ENCODE assay signal across 8 mouse cellular contexts in the genomic region with DNA sequence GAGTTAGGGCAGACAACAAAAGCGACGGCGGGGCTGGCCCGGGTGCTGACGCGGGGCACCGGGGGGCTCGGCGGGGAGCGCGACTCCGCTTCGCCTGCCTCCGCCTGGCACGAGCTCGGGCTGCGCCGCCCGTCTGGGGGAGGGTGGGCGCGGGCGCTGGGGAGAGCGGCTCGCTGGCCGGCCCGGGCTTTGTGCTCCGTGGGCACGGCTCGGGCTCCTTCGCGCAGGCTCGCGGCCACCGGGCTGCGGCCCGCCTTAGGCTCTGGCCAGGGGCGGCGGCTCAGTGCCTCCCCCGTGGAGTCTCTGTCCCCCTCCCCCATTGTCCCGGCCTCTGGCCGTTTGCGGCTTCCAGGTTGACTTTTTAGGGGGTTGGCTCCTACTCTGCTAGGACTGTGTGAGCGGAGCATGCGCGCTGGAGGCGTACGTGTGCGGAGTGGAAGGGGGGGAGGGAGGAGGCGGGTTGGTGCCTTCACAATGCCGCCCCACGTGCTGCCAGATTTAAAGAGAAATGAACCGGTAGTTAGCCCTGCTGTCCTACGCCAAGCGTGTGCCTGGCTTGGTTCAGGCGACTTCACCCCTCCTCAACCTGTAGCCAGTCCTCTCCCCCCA. TPM values are rescaled to one million over a fixed set of nuclear protein-coding genes. Genes with fewer than 3 reads are reported as not detected.
DNase-seq lines count a peak whose midpoint lies in the region; ATAC-seq and TF ChIP-seq lines count a peak whose summit lies in the region.

No protein-coding gene starts in this region.

- peaks cover 7% of the 10 kb centered on the region for H3K4me1 ChIP-seq in embryonic facial prominence, embryonic 13.5 days
- peaks cover 7% of the 10 kb centered on the region; the same call in 1 of the 2 replicates for H3K4me1 ChIP-seq in kidney, adult 2 months (ENCODE audit: control insufficient read depth, insufficient read depth, low read length)
- H3K4me1 ChIP-seq in limb, embryonic 12.5 days (replicated peaks), result peaks cover 4% of the 10 kb centered on the region
- peaks cover 14% of the 10 kb centered on the region for H3K4me1 ChIP-seq in midbrain, embryonic 15.5 days
- H3K4me1 ChIP-seq in spleen, adult 2 months (ENCODE audit: control insufficient read depth, insufficient read depth, insufficient read length), result peaks cover 2% of the 10 kb centered on the region; the same call in 1 of the 2 replicates

- H3K4me3 ChIP-seq in embryonic facial prominence, embryonic 13.5 days, result peak overlapping the region; percentile 94
- H3K4me3 ChIP-seq in kidney, adult 2 months (ENCODE audit: insufficient read depth, low read depth, low read length), result peak overlapping the region; percentile 88
- peak overlapping the region; percentile 92 for H3K4me3 ChIP-seq in limb, embryonic 12.5 days (replicated peaks)
- H3K4me3 ChIP-seq in midbrain, embryonic 15.5 days, result peak overlapping the region; percentile 98
- peak overlapping the region; percentile 97 for H3K4me3 ChIP-seq in spleen, adult 2 months (ENCODE audit: extremely low read depth, insufficient read depth, insufficient read length)

- H3K27me3 ChIP-seq in embryonic facial prominence, embryonic 13.5 days, result no peaks in the 10 kb centered on the region
- no peaks in the 10 kb centered on the region for H3K27me3 ChIP-seq in kidney, adult 2 months (replicated peaks; ENCODE audit: control insufficient read depth, insufficient read depth, low read length)
- H3K27me3 ChIP-seq in limb, embryonic 12.5 days, result no peaks in the 10 kb centered on the region
- H3K27me3 ChIP-seq in midbrain, embryonic 15.5 days (replicated peaks), result no peaks in the 10 kb centered on the region
- H3K27me3 ChIP-seq in spleen, adult 2 months (ENCODE audit: control insufficient read depth, insufficient read depth, low read length), result no peaks in the 10 kb centered on the region

- WGBS in embryonic facial prominence, embryonic 13.5 days, result 0% methylated on average over 50 of the region's 55 CpGs
- 1% methylated on average over 45 of the region's 55 CpGs for WGBS in kidney, adult 2 months
- under 1% methylated on average over 43 of the region's 55 CpGs for WGBS in limb, embryonic 12.5 days
- WGBS in midbrain, embryonic 15.5 days, result under 1% methylated on average over 45 of the region's 55 CpGs
- 1% methylated on average over 50 of the region's 55 CpGs for WGBS in spleen, adult 2 months

- peak; percentile 28 for TF ChIP-seq POLR2A in kidney, adult 2 months (IDR thresholded peaks at IDR 0.05; ENCODE audit: low read depth, low read length)
- TF ChIP-seq POLR2A in spleen, adult 2 months (IDR thresholded peaks at IDR 0.05; ENCODE audit: low read depth, low read length), result no peak; the same call in 1 of the 2 replicates

- H3K9ac ChIP-seq in embryonic facial prominence, embryonic 13.5 days, result peak overlapping the region; percentile 98
- H3K9ac ChIP-seq in limb, embryonic 12.5 days (replicated peaks), result peak overlapping the region; percentile 98
- peak overlapping the region; percentile 94 for H3K9ac ChIP-seq in midbrain, embryonic 15.5 days

- H3K36me3 ChIP-seq in embryonic facial prominence, embryonic 13.5 days, result no peaks in the 10 kb centered on the region
- H3K36me3 ChIP-seq in kidney, adult 2 months (ENCODE audit: control insufficient read depth, insufficient read depth, low read length), result no peaks in the 10 kb centered on the region
- H3K36me3 ChIP-seq in limb, embryonic 12.5 days, result no peaks in the 10 kb centered on the region
- H3K36me3 ChIP-seq in midbrain, embryonic 15.5 days (replicated peaks), result no peaks in the 10 kb centered on the region
- H3K36me3 ChIP-seq in spleen, adult 2 months (ENCODE audit: control insufficient read depth, insufficient read depth, low read length), result no peaks in the 10 kb centered on the region

- TF ChIP-seq CTCF in kidney, adult 2 months (conservative IDR thresholded peaks at IDR 0.05; ENCODE audit: insufficient read depth, insufficient read length, low read depth, low read length), result no peak
- no peak for TF ChIP-seq CTCF in spleen, adult 2 months (IDR thresholded peaks at IDR 0.05; ENCODE audit: extremely low read depth, insufficient read depth, insufficient read length, insufficient replicate concordance)

- H3K9me3 ChIP-seq in embryonic facial prominence, embryonic 13.5 days, result no peaks in the 10 kb centered on the region
- H3K9me3 ChIP-seq in limb, embryonic 12.5 days, result no peaks in the 10 kb centered on the region
- no peaks in the 10 kb centered on the region for H3K9me3 ChIP-seq in midbrain, embryonic 15.5 days

- ATAC-seq in embryonic facial prominence, embryonic 13.5 days (ENCODE audit: insufficient number of reproducible peaks, insufficient read depth, low FRiP score, low TSS enrichment, low read depth), result peak; percentile 84
- ATAC-seq in limb, embryonic 12.5 days (ENCODE audit: insufficient number of reproducible peaks, insufficient read depth, low FRiP score, low TSS enrichment, low read depth), result peak; percentile 94
- ATAC-seq in midbrain, embryonic 15.5 days (replicated peaks), result peak; percentile 93

- H3K27ac ChIP-seq in embryonic facial prominence, embryonic 13.5 days, result peak overlapping the region; percentile 98
- peak overlapping the region; percentile 96 for H3K27ac ChIP-seq in kidney, adult 2 months (ENCODE audit: insufficient read depth, low read depth, low read length)
- peak overlapping the region; percentile 99 for H3K27ac ChIP-seq in limb, embryonic 12.5 days
- H3K27ac ChIP-seq in midbrain, embryonic 15.5 days, result peak overlapping the region; percentile 98
- H3K27ac ChIP-seq in spleen, adult 2 months (ENCODE audit: insufficient read depth, low read length), result peak overlapping the region; percentile 99

- DNase-seq in 3134 (ENCODE audit: extremely low read depth, insufficient read length, low spot score), result peak; percentile 94
- peak; percentile 94 to 96 for DNase-seq in adrenal gland, postnatal 36 days
- DNase-seq in heart, adult 18-20 months, result peak; percentile 95 to 96
- DNase-seq in kidney, adult 2 months, result peak; percentile 97
- DNase-seq in spleen, adult 2 months (ENCODE audit: low read depth in 1 of 2, low spot score in 2 of 2), result peak; percentile 88 to 90

- H3K4me2 ChIP-seq in embryonic facial prominence, embryonic 13.5 days, result peak overlapping the region; percentile 68
- peak overlapping the region; percentile 72 for H3K4me2 ChIP-seq in limb, embryonic 12.5 days
- H3K4me2 ChIP-seq in midbrain, embryonic 15.5 days, result peak overlapping the region; percentile 67

RNA-seq across cellular contexts. Expression of a gene that starts 1.1 kb away (rescaled TPM):
- 10 to 100 TPM; 42.6 to 48.7 TPM for total RNA-seq in adrenal gland, postnatal 36 days (2021)
- polyA plus RNA-seq in embryonic facial prominence, embryonic 13.5 days (2015; fragmentation: Nextera tagmentation; extraction: Ambion mirVana), result 75.3 and 84.7 TPM in 2 replicates
- 10 to 100 TPM; 49.6 to 54.7 TPM for total RNA-seq in heart, adult 18-20 months (2021)
- 8.4 and 8.9 TPM in 2 replicates for polyA plus RNA-seq in kidney, adult 2 months (2012; rRNA removed)
- 83.3 and 92.9 TPM in 2 replicates for polyA plus RNA-seq in limb, embryonic 12.5 days (2016; fragmentation: Nextera tagmentation; extraction: Ambion mirVana)
- polyA plus RNA-seq in midbrain, embryonic 15.5 days (2015; fragmentation: Nextera tagmentation; extraction: Ambion mirVana), result 81.8 and 83.3 TPM in 2 replicates
- polyA plus RNA-seq in spleen, adult 2 months (2012; rRNA removed), result 5.1 and 5.3 TPM in 2 replicates

RNA-seq across cellular contexts. Expression of a gene that starts 57.9 kb away (rescaled TPM):
- total RNA-seq in adrenal gland, postnatal 36 days (2021), result under 1 TPM; 0.13 to 0.23 TPM
- 0.27 and 0.37 TPM in 2 replicates for polyA plus RNA-seq in embryonic facial prominence, embryonic 13.5 days (2015; fragmentation: Nextera tagmentation; extraction: Ambion mirVana)
- total RNA-seq in heart, adult 18-20 months (2021), result not detected
- polyA plus RNA-seq in kidney, adult 2 months (2012; rRNA removed), result 8.9 and 9.4 TPM in 2 replicates
- polyA plus RNA-seq in limb, embryonic 12.5 days (2016; fragmentation: Nextera tagmentation; extraction: Ambion mirVana), result not detected in 2 replicates
- polyA plus RNA-seq in midbrain, embryonic 15.5 days (2015; fragmentation: Nextera tagmentation; extraction: Ambion mirVana), result 0.04 TPM in 1 of 2 replicates, not detected in the other
- polyA plus RNA-seq in spleen, adult 2 months (2012; rRNA removed), result 18.8 and 24.6 TPM in 2 replicates

Comparison
In these comparisons a context has a peak if more than half of its experiments do, and no peak if none do; other contexts are left out.
1. Peak in every context shown above with its lines: DNase-seq, ATAC-seq, H3K4me3 ChIP-seq and H3K27ac ChIP-seq.